Mouse (Mus musculus) liver, postnatal 0 days (tissue): ENCODE measurements around the gene Hoxc8. TPM values are rescaled to one million over a fixed set of nuclear protein-coding genes. Genes with fewer than 3 reads are reported as not detected.

Experiments
- ATAC-seq: fragments of 200-750 bp; cut with Nextera tagmentation; 2 replicates; pipeline ENCODE4 v1.8.0; 2017; ENCODE audit warnings: mild to moderate bottlenecking, moderate library complexity
- DNase-seq: peaks from one replicate; pipeline ENCODE4 v3.0.0-alpha.2; 2016
- H3K27ac ChIP-seq: fragments of 300-500 bp; sonication (generic); 2 replicates; pipeline ENCODE4 v1.5.1; 2014; ENCODE audit warnings: antibody characterized with exemption, moderate library complexity, mild to moderate bottlenecking, low read depth
- H3K27me3 ChIP-seq: fragments of 300-500 bp; sonication (generic); 2 replicates; pipeline ENCODE4 v1.6.1; 2014; ENCODE audit warnings: low read length, control low read depth, mixed read lengths; ENCODE audit not compliant: insufficient read depth
- H3K36me3 ChIP-seq: fragments of 300-500 bp; sonication (generic); replicated peaks from 2 replicates; pipeline ENCODE4 v1.6.1; 2014; ENCODE audit warnings: mild to moderate bottlenecking, control low read depth, low read length, moderate library complexity, mixed read lengths; ENCODE audit not compliant: insufficient read depth
- H3K4me1 ChIP-seq: fragments of 300-500 bp; sonication (generic); 2 replicates; pipeline ENCODE4 v1.6.1; 2014; ENCODE audit warnings: antibody characterized with exemption, mild to moderate bottlenecking, control low read depth; ENCODE audit not compliant: insufficient read depth
- H3K4me2 ChIP-seq: fragments of 300-500 bp; sonication (generic); 2 replicates; pipeline ENCODE4 v1.6.1; 2014; ENCODE audit warnings: low read depth, mild to moderate bottlenecking, low read length, moderate library complexity, mixed read lengths
- H3K4me3 ChIP-seq: fragments of 300-500 bp; sonication (generic); 2 replicates; pipeline ENCODE4 v1.5.1; 2014; ENCODE audit warnings: low read depth, low read length
- H3K9ac ChIP-seq: fragments of 300-500 bp; sonication (generic); replicated peaks from 2 replicates; pipeline ENCODE4 v1.6.1; 2014; ENCODE audit warnings: mild to moderate bottlenecking, moderate library complexity
- H3K9me3 ChIP-seq: fragments of 300-500 bp; sonication (generic); 2 replicates; pipeline ENCODE4 v1.6.1; 2016; ENCODE audit warnings: mild to moderate bottlenecking, control low read depth, low read length, mixed read lengths
- CTCF ChIP-seq: sonication (generic); IDR thresholded peaks from 2 replicates; pipeline ENCODE4 v1.5.1; 2016; ENCODE audit warnings: antibody characterized with exemption, low read depth
- EP300 ChIP-seq: IDR thresholded peaks from 2 replicates; pipeline ENCODE4 v1.6.1; 2016; ENCODE audit warnings: antibody characterized with exemption, low read depth, mild to moderate bottlenecking
- WGBS: fragments of 180-500 bp; shearing (Covaris S2); extraction: QIAGEN DNeasy Blood & Tissue Kit; methylation state at CpG from one replicate; pipeline ENCODE4 v1.1.7; 2014; ENCODE audit not compliant: insufficient replicate concordance; 5-methylcytosine and 5-hydroxymethylcytosine counted together
- polyA plus RNA-seq: library from polyadenylated mRNA; unstranded; fragments of >200 nt; fragmentation: Nextera tagmentation; extraction: Ambion mirVana; gene quantifications from 2 replicates; pipeline ENCODE4 v1.2.1, GENCODE M21; 2015

Hoxc8 gene
- polyA plus RNA-seq, 1 experiment from 2014 or later: not detected

GRCm38 (mm10) chr15:102997939-102998355 is 7.5 kb downstream of the Hoxc8 start, which contains the start of gene Hoxc6:
Gene Hoxc6, plus strand, starts transcription at chr15:102998257.
- Histone ChIP-seq H3K9ac (no peak within 1 kb of the TSS), H3K4me2 (peak within 1 kb of the TSS; percentile 74), H3K9me3 (no peaks in the 10 kb centered on the region), H3K4me3 (peak within 1 kb of the TSS; percentile 46), H3K27ac (no peak within 1 kb of the TSS), H3K36me3 (no peaks in the 10 kb centered on the region), H3K27me3 (peaks cover 97% of the 10 kb centered on the region), H3K4me1 (peaks cover 4% of the 10 kb centered on the region; the same call in 1 of the 2 replicates)
- DNase-seq (no peak), ATAC-seq (no peak)
- 5% methylated on average over 19 of the region's 19 CpGs for WGBS
- TF ChIP-seq EP300 (no peak), CTCF (no peak)

- Histone ChIP-seq H3K27me3 (peaks cover 98% of the 10 kb centered on the region), H3K27ac (no peak overlapping the region), H3K9ac (no peak overlapping the region), H3K36me3 (no peaks in the 10 kb centered on the region), H3K4me2 (peak overlapping the region; percentile 74), H3K9me3 (no peaks in the 10 kb centered on the region), H3K4me1 (peaks cover 4% of the 10 kb centered on the region; the same call in 1 of the 2 replicates), H3K4me3 (peak overlapping the region; percentile 46; the same call in 1 of the 2 replicates)
- no peak for ATAC-seq
- WGBS: under 1% methylated on average over 19 of the region's 19 CpGs
- no peak for DNase-seq
- no peak for TF ChIP-seq CTCF
- TF ChIP-seq EP300: no peak
Observed at GRCm38 (mm10) chr15:102998608-102999182, 8.3 kb downstream of the Hoxc8 start.

GRCm38 (mm10) chr15:102999183-102999831 is 8.9 kb downstream of the Hoxc8 start:
- H3K36me3 ChIP-seq: no peaks in the 10 kb centered on the region
- TF ChIP-seq EP300: no peak
- TF ChIP-seq CTCF: no peak
- peaks cover 4% of the 10 kb centered on the region; the same call in 1 of the 2 replicates for H3K4me1 ChIP-seq
- DNase-seq: peak; percentile 30
- H3K9ac ChIP-seq: no peak overlapping the region
- ATAC-seq: peak; percentile 17; the same call in 1 of the 2 replicates
- no peak overlapping the region for H3K27ac ChIP-seq
- peak overlapping the region; percentile 74 for H3K4me2 ChIP-seq
- H3K4me3 ChIP-seq: peak overlapping the region; percentile 46
- no peaks in the 10 kb centered on the region for H3K9me3 ChIP-seq
- H3K27me3 ChIP-seq: peaks cover 99% of the 10 kb centered on the region
- WGBS: 2% methylated on average over 33 of the region's 33 CpGs

GRCm38 (mm10) chr15:102999955-103000354 is 9.5 kb downstream of the Hoxc8 start:
- TF ChIP-seq CTCF (no peak), EP300 (no peak)
- WGBS: 16% methylated on average over 11 of the region's 11 CpGs
- H3K27ac ChIP-seq: no peak overlapping the region
- no peak overlapping the region for H3K9ac ChIP-seq
- peaks cover 4% of the 10 kb centered on the region; the same call in 1 of the 2 replicates for H3K4me1 ChIP-seq
- H3K9me3 ChIP-seq: no peaks in the 10 kb centered on the region
- no peaks in the 10 kb centered on the region for H3K36me3 ChIP-seq
- ATAC-seq: no peak
- peak overlapping the region; percentile 74; the same call in 1 of the 2 replicates for H3K4me2 ChIP-seq
- 0 out of 2 replicates have a peak overlapping the region, but pooled peaks have one; percentile 46 for H3K4me3 ChIP-seq
- H3K27me3 ChIP-seq: peaks cover 99% of the 10 kb centered on the region
- DNase-seq: no peak

GRCm38 (mm10) chr15:103000501-103000901 is 10.1 kb downstream of the Hoxc8 start:
- no peak overlapping the region; the same call in 1 of the 2 replicates for H3K4me3 ChIP-seq
- DNase-seq: no peak

GRCm38 (mm10) chr15:103001370-103001769 is 11.0 kb downstream of the Hoxc8 start:
- Histone ChIP-seq H3K27ac (no peak overlapping the region), H3K27me3 (peaks cover 100% of the 10 kb centered on the region), H3K36me3 (no peaks in the 10 kb centered on the region), H3K4me2 (no peak overlapping the region), H3K4me3 (no peak overlapping the region), H3K9ac (no peak overlapping the region), H3K4me1 (peaks cover 4% of the 10 kb centered on the region; the same call in 1 of the 2 replicates), H3K9me3 (no peaks in the 10 kb centered on the region)
- no peak for TF ChIP-seq CTCF
- TF ChIP-seq EP300: no peak
- ATAC-seq (no peak), DNase-seq (no peak)
- 44% methylated on average over 2 of the region's 2 CpGs for WGBS

More at GRCm38 (mm10) chr15:103000501-103000901, 10.1 kb downstream of the Hoxc8 start:
- Histone ChIP-seq H3K9me3 (no peaks in the 10 kb centered on the region), H3K27me3 (peaks cover 99% of the 10 kb centered on the region), H3K36me3 (no peaks in the 10 kb centered on the region), H3K9ac (no peak overlapping the region), H3K4me2 (peak overlapping the region; percentile 7; the same call in 1 of the 2 replicates), H3K4me1 (peaks cover 4% of the 10 kb centered on the region; the same call in 1 of the 2 replicates), H3K27ac (no peak overlapping the region)
- TF ChIP-seq CTCF: no peak
- no peak for TF ChIP-seq EP300
- 10% methylated on average over 24 of the region's 24 CpGs for WGBS
- ATAC-seq: no peak
